Mouse (Mus musculus): ENCODE data around the gene Map6. TPM values are rescaled to one million over a fixed set of nuclear protein-coding genes. Genes with fewer than 3 reads are reported as not detected.

Gene Map6
- total and polyA plus RNA-seq, 2 experiments from 2014 or later = 111 to 292 TPM

DNA sequence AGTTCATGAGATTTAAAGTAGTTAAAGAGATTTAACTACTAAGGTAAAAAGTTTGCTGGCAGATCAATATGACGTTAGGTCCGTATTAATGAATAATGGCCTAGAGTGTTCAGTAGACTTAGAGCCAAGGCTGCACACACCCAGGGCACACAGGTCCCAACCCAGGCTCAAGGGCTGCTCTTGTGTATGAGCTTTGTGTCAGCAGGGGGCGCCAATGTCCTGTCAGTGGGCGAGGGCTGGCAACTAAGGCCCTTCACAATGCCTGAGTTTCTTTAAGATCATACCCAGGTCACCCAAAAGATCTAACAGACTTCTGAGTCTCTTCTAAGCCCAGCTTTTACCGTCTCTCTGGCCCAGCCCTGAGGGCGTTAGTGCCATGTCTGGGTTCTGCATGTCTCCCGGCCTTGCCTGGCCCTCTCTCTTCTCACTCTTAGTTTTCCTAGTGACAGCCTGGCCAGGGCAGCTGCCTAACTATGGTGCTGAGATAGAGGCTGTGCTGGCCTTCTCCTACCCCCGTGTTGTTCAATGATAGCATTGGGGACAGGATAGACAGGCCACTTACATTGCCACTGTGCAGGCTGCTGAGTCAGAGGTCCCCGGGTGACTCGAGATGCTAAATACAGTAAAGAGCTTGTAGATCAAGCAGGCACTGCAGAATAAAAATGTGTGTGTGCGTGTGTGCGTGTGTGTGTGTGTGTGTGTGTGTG lies 65.7 kb downstream of the Map6 start:
- TF ChIP-seq CTCF (IDR thresholded peaks at IDR 0.05; ENCODE audit: low read depth) = peak; percentile 85
- Histone ChIP-seq H3K36me3 (ENCODE audit: insufficient read depth, low read length) (peaks cover 21% of the 10 kb centered on the region), H3K9ac (replicated peaks; ENCODE audit: low read length) (no peak overlapping the region), H3K4me1 (ENCODE audit: insufficient read depth, low read length) (no peaks in the 10 kb centered on the region), H3K9me3 (ENCODE audit: low read length) (no peaks in the 10 kb centered on the region), H3K27ac (no peak overlapping the region), H3K4me3 (ENCODE audit: low read length) (no peak overlapping the region), H3K27me3 (ENCODE audit: insufficient read depth, low read length) (no peaks in the 10 kb centered on the region), H3K4me2 (ENCODE audit: low read depth, low read length) (no peak overlapping the region)
- ATAC-seq (0 out of 2 replicates have a peak, but pooled peaks have one; percentile 50), DNase-seq (ENCODE audit: low spot score) (peak; percentile 74)
- 46% methylated on average over 12 of the region's 12 CpGs for WGBS

DNA sequence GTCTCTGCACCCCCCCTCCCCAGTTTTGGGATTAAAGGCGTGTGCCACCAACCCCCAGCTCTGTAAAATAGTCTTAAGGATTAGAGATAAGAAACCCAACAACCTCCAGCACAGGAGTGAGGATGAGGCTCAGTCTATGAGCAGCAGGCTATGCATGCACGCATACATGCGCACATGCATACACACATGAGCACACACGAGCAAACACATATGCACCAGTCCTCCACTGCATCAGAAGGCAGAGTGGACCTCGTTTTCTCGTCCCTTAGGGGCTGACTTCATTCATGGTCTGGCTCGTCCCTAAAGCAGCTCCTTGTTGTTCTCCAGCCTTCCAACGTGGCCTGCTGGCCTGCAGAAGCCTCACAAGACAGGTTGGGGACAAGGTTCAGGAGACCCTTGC lies 73.5 kb downstream of the Map6 start:
- no peak overlapping the region for H3K27ac ChIP-seq
- ATAC-seq = no peak
- H3K9ac ChIP-seq (replicated peaks; ENCODE audit: low read length) = no peak overlapping the region
- H3K27me3 ChIP-seq (ENCODE audit: insufficient read depth, low read length) = no peaks in the 10 kb centered on the region
- TF ChIP-seq CTCF (IDR thresholded peaks at IDR 0.05; ENCODE audit: low read depth) = no peak
- no peak overlapping the region for H3K4me3 ChIP-seq (ENCODE audit: low read length)
- peaks cover 17% of the 10 kb centered on the region for H3K36me3 ChIP-seq (ENCODE audit: insufficient read depth, low read length)
- no peaks in the 10 kb centered on the region for H3K4me1 ChIP-seq (ENCODE audit: insufficient read depth, low read length)
- no peaks in the 10 kb centered on the region for H3K9me3 ChIP-seq (ENCODE audit: low read length)
- 82% methylated on average over 8 of the region's 8 CpGs for WGBS
- no peak for DNase-seq (ENCODE audit: low spot score)
- no peak overlapping the region for H3K4me2 ChIP-seq (ENCODE audit: low read depth, low read length)

DNA sequence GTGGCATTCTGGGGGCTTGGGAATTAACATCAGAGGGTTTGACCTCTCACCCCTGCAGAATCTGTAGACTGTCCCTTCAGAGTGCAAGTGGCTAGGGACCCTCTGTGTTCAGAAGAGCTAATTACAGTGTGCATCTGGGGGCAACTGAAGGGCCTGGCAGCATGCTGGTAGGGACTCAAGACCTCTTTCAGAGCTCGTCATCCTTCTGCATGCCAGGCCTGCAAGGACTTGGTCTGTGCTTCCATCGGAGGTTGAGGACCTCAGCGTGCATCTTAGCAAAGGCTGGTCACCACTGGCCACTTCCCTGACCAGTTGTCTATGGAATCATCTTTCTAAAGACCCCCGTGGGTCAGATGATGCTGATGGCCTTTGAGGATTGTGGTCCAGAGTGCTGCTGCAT lies 76.3 kb downstream of the Map6 start:
- Histone ChIP-seq H3K4me1 (ENCODE audit: insufficient read depth, low read length) (no peaks in the 10 kb centered on the region), H3K9me3 (ENCODE audit: low read length) (no peaks in the 10 kb centered on the region), H3K27ac (no peak overlapping the region), H3K27me3 (ENCODE audit: insufficient read depth, low read length) (no peaks in the 10 kb centered on the region), H3K9ac (replicated peaks; ENCODE audit: low read length) (no peak overlapping the region), H3K36me3 (ENCODE audit: insufficient read depth, low read length) (no peaks in the 10 kb centered on the region), H3K4me2 (ENCODE audit: low read depth, low read length) (no peak overlapping the region), H3K4me3 (ENCODE audit: low read length) (no peak overlapping the region)
- DNase-seq (ENCODE audit: low spot score) = no peak
- TF ChIP-seq CTCF (IDR thresholded peaks at IDR 0.05; ENCODE audit: low read depth) = no peak
- 85% methylated on average over 4 of the region's 4 CpGs for WGBS
- ATAC-seq = no peak

DNA sequence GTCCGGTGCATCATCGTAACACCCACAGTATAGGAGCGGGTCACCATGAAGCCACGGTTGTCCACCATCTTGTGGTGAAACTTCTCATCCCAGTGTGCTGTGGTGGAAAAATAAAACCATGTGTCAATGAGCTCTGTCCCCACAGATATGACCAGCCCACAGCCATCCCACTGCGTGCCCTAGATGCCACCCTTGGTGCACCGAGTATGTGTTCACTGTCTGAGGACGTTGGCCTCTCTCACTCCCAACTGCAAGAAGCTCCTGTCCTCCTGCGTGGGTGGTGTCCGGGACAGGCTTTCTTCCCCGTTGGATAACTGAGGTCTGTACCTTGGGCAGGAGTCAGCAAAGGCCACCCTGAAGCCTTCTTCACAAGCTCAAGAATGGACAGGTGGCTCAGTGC lies 80.0 kb downstream of the Map6 start:
- TF ChIP-seq CTCF (IDR thresholded peaks at IDR 0.05; ENCODE audit: low read depth) = no peak
- WGBS = 94% methylated on average over 10 of the region's 10 CpGs

DNA sequence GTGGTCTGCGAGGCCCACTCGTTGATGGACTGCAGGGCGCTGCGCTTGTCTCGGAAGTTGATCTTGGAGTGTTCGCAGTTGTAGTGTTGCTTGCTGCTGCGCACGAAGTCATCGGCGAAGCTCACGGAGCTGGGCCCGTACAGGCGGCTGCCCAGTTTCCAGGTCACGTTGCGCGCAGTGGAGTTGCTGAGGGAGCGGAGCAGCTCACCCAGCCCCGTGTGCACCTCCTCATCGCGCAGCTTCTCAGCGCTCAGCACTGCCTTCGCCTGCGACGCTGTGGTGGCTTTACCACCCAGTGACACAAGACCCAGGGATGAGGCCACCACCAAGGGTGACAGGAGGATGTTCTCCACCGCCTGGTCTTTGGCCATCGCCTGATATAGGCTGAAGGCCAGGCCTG lies 81.6 kb downstream of the Map6 start:
- ATAC-seq (no peak), DNase-seq (ENCODE audit: low spot score) (no peak)
- H3K9ac ChIP-seq (replicated peaks; ENCODE audit: low read length) = no peak overlapping the region
- H3K27me3 ChIP-seq (ENCODE audit: insufficient read depth, low read length) = no peaks in the 10 kb centered on the region
- 95% methylated on average over 26 of the region's 26 CpGs for WGBS
- peaks cover 21% of the 10 kb centered on the region for H3K4me1 ChIP-seq (ENCODE audit: insufficient read depth, low read length)
- H3K4me2 ChIP-seq (ENCODE audit: low read depth, low read length) = no peak overlapping the region
- no peak for TF ChIP-seq CTCF (IDR thresholded peaks at IDR 0.05; ENCODE audit: low read depth)
- no peak overlapping the region for H3K27ac ChIP-seq
- H3K4me3 ChIP-seq (ENCODE audit: low read length) = no peak overlapping the region
- no peaks in the 10 kb centered on the region for H3K9me3 ChIP-seq (ENCODE audit: low read length)
- H3K36me3 ChIP-seq (ENCODE audit: insufficient read depth, low read length) = no peaks in the 10 kb centered on the region

More for the DNA sequence above, 80.0 kb downstream of the Map6 start:
- no peaks in the 10 kb centered on the region for H3K36me3 ChIP-seq (ENCODE audit: insufficient read depth, low read length)
- no peak overlapping the region for H3K27ac ChIP-seq
- H3K4me1 ChIP-seq (ENCODE audit: insufficient read depth, low read length) = peaks cover 18% of the 10 kb centered on the region
- H3K27me3 ChIP-seq (ENCODE audit: insufficient read depth, low read length) = no peaks in the 10 kb centered on the region
- no peaks in the 10 kb centered on the region for H3K9me3 ChIP-seq (ENCODE audit: low read length)
- DNase-seq (ENCODE audit: low spot score) = no peak
- no peak overlapping the region for H3K9ac ChIP-seq (replicated peaks; ENCODE audit: low read length)
- no peak overlapping the region for H3K4me3 ChIP-seq (ENCODE audit: low read length)
- ATAC-seq = no peak
- no peak overlapping the region for H3K4me2 ChIP-seq (ENCODE audit: low read depth, low read length)

DNA sequence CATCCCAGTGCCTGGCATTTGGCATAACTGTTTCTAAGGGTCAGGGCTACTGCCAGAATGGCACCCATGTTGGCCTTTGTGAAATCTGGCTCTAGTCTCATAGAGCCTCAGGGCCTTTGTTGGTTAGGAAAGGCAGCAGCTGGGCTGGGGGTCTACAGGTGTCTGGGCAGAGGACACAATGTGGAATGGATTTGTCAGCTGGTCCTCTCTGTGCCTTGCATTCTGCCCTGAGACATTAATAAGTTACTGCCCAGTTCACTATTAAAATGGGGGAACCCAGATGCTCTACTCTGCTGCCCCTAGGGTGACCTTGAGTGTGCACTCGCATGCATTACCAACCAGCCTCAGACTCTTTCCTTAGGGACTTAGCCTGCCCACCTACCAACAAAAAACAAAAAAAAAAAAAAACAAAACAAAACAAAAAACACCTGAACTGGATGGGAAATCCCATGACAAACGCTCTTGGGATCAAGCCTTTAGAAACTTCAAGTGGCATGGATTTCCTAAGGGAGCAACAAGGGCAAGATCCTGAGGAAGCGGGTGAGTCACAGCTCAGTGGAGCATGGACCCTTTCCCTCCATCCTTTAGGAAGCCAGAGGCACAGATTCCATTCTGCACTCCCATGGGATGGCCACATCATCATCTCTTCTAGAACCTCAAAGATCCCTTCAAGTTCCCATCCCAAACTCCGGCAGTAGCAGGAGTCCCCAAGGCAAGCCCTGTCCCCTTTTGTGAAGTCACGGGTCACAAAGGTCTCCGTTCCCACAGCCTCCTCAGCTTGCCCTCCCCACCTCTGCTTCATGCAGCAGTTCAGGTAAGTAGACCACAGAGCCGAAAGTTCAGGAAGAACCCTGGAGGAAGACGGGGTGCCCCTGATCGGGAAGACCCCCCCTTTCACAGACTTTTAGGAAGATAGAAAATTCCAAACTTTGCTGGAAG lies 82.8 kb downstream of the Map6 start:
- ATAC-seq (no peak), DNase-seq (ENCODE audit: low spot score) (no peak)
- Histone ChIP-seq H3K4me1 (ENCODE audit: insufficient read depth, low read length) (peaks cover 24% of the 10 kb centered on the region), H3K4me2 (ENCODE audit: low read depth, low read length) (peak overlapping the region; percentile 63), H3K9ac (replicated peaks; ENCODE audit: low read length) (no peak overlapping the region), H3K27me3 (ENCODE audit: insufficient read depth, low read length) (no peaks in the 10 kb centered on the region), H3K4me3 (ENCODE audit: low read length) (no peak overlapping the region), H3K36me3 (ENCODE audit: insufficient read depth, low read length) (no peaks in the 10 kb centered on the region), H3K27ac (no peak overlapping the region), H3K9me3 (ENCODE audit: low read length) (no peaks in the 10 kb centered on the region)
- no peak for TF ChIP-seq CTCF (IDR thresholded peaks at IDR 0.05; ENCODE audit: low read depth)
- WGBS = 68% methylated on average over 9 of the region's 9 CpGs

All from hindbrain, postnatal 0 days (tissue).